Mouse (Mus musculus) bone marrow macrophage, adult 2 months (primary cell): ENCODE results near the gene Epha4.

Experiments used
- CTCF ChIP-seq: IDR thresholded peaks from 2 replicates; pipeline ENCODE4 v1.5.1; 2012; ENCODE audit warnings: low read depth, mild to moderate bottlenecking, low read length, moderate library complexity
- POLR2A ChIP-seq: IDR thresholded peaks from 2 replicates; pipeline ENCODE4 v1.6.1; 2012; ENCODE audit warnings: mild to moderate bottlenecking, low read depth, low read length, borderline replicate concordance

GRCm38 (mm10) chr1:77532576-77533183, 17.8 kb upstream of the Epha4 start:
- TF ChIP-seq CTCF (no peak), POLR2A (no peak)
